Comparison of ENCODE assay signal across 29 mouse cellular contexts in the genomic region with DNA sequence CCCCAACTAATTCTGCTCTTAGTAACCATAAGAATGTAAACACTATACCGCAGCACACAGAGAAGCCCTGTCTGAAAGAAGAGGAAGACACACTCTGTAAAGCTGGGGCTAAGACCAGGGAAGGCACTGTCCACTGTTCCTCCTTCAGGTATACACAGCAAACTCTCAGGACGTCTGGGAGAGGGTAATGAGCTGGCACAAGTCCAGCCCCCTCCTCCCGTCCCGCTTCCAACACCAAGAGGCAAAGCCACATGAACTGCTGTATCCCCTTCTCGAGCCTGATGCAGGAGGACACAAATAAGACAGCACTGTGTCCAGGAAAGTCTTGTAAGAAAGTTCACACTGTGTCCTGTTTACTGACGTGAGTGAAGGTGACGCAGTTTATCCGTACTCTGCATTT. TPM values are rescaled to one million over a fixed set of nuclear protein-coding genes. Genes with fewer than 3 reads are reported as not detected.
DNase-seq lines count a peak whose midpoint lies in the region; ATAC-seq and TF ChIP-seq lines count a peak whose summit lies in the region.
"Had no signal": no experiment of that assay in that cellular context is flagged by ENCODE, and none has a peak within 500 bp of the region (broad histone marks: within the 10 kb centered on the region; RNA-seq: fewer than 3 reads in every experiment).

No protein-coding gene starts in this region.

- intact Hi-C loops in gastrocnemius, adult 2 months (cut with DNase I) = loop anchor here (5.0 kb wide), 1 partner anchor 37 kb away; no protein-coding TSS in a partner anchor

- H3K4me3 ChIP-seq in gastrocnemius, adult 2 months = no peak overlapping the region
- no peak overlapping the region for H3K4me3 ChIP-seq in lung, postnatal 0 days (ENCODE audit: low read depth, low read length)
- no peak overlapping the region for H3K4me3 ChIP-seq in small intestine, adult 2 months (ENCODE audit: low read depth, low read length)
- H3K4me3 ChIP-seq in forebrain, embryonic 10.5 days = no peak overlapping the region
- H3K4me3 ChIP-seq: embryonic facial prominence, embryonic 15.5 days; forebrain, embryonic 15.5 days; heart, embryonic 10.5 days; hindbrain, embryonic 15.5 days; layer of hippocampus, adult 2 months; limb, embryonic 12.5 days; neural tube, embryonic 15.5 days; stomach, embryonic 15.5 days had no signal

- no peaks in the 10 kb centered on the region for H3K36me3 ChIP-seq in lung, postnatal 0 days (ENCODE audit: insufficient read depth, low read length)
- H3K36me3 ChIP-seq in small intestine, adult 2 months (ENCODE audit: control insufficient read depth, insufficient read depth, low read length) = peaks cover 25% of the 10 kb centered on the region
- no peaks in the 10 kb centered on the region for H3K36me3 ChIP-seq in forebrain, embryonic 10.5 days (replicated peaks)
- H3K36me3 ChIP-seq: embryonic facial prominence, embryonic 15.5 days; forebrain, embryonic 15.5 days; heart, embryonic 10.5 days; hindbrain, embryonic 15.5 days; limb, embryonic 12.5 days; neural tube, embryonic 15.5 days; stomach, embryonic 15.5 days had no signal

- TF ChIP-seq EP300 in lung, postnatal 0 days (IDR thresholded peaks at IDR 0.05) = peak; percentile 40; the same call in 1 of the 2 replicates

- H3K27me3 ChIP-seq in lung, postnatal 0 days (replicated peaks; ENCODE audit: insufficient read depth, low read length) = no peaks in the 10 kb centered on the region
- no peaks in the 10 kb centered on the region for H3K27me3 ChIP-seq in small intestine, adult 2 months (ENCODE audit: control insufficient read depth, insufficient read depth, low read length)
- no peaks in the 10 kb centered on the region for H3K27me3 ChIP-seq in forebrain, embryonic 10.5 days (ENCODE audit: poor library complexity, severe bottlenecking)
- H3K27me3 ChIP-seq: embryonic facial prominence, embryonic 15.5 days; forebrain, embryonic 15.5 days; limb, embryonic 12.5 days; stomach, embryonic 15.5 days had no signal

- no peak for DNase-seq in gastrocnemius, adult 2 months
- no peak for DNase-seq in gastrocnemius, postnatal 10 days
- DNase-seq in kidney, postnatal 10 days = peak; percentile 43
- DNase-seq in kidney, postnatal 25 days = no peak
- peak; percentile 23 for DNase-seq in lung, postnatal 0 days (ENCODE audit: low spot score)
- DNase-seq in lung, postnatal 10 days = no peak
- no peak for DNase-seq in forebrain, embryonic 10.5 days (ENCODE audit: extremely low spot score, low spot score)
- DNase-seq: cerebellum, adult 8-10 months; cerebellum, postnatal 36 days; embryo, embryonic 11 days; gastrocnemius, postnatal 25 days; heart, postnatal 36 days; liver, postnatal 0 days; right cerebral cortex, adult 18-20 months; right cerebral cortex, postnatal 4 days; thymus, adult 18-20 months; thymus, postnatal 4 days had no signal

- WGBS in lung, postnatal 0 days = 25% methylated on average over 8 of the region's 8 CpGs
- WGBS in small intestine, adult 2 months = 17% methylated on average over 8 of the region's 8 CpGs
- WGBS in forebrain, embryonic 10.5 days = 78% methylated on average over 8 of the region's 8 CpGs

- H3K27ac ChIP-seq in gastrocnemius, adult 2 months = peak overlapping the region; percentile 57
- H3K27ac ChIP-seq in lung, postnatal 0 days (ENCODE audit: low read length) = no peak overlapping the region
- H3K27ac ChIP-seq in small intestine, adult 2 months (ENCODE audit: insufficient read depth, low read depth, low read length) = peak overlapping the region; percentile 90
- H3K27ac ChIP-seq in forebrain, embryonic 10.5 days = no peak overlapping the region
- H3K27ac ChIP-seq: embryonic facial prominence, embryonic 15.5 days; forebrain, embryonic 15.5 days; heart, embryonic 10.5 days; hindbrain, embryonic 15.5 days; layer of hippocampus, adult 2 months; limb, embryonic 12.5 days; neural tube, embryonic 15.5 days; stomach, embryonic 15.5 days had no signal

- no peak for TF ChIP-seq CTCF in gastrocnemius, adult 2 months (IDR thresholded peaks at IDR 0.05)
- no peak for TF ChIP-seq CTCF in lung, postnatal 0 days (IDR thresholded peaks at IDR 0.05)
- no peak for TF ChIP-seq CTCF in small intestine, adult 2 months (IDR thresholded peaks at IDR 0.05; ENCODE audit: extremely low read depth, insufficient read length, insufficient replicate concordance, low read depth, low read length)

- ATAC-seq in lung, postnatal 0 days = peak; percentile 19; the same call in 1 of the 2 replicates
- ATAC-seq: CD4-positive, CD25-positive, alpha-beta regulatory T cell, adult 4 months; forebrain, embryonic 15.5 days; liver, postnatal 0 days had no signal

- TF ChIP-seq POLR2A in small intestine, adult 2 months (IDR thresholded peaks at IDR 0.05; ENCODE audit: low read depth, low read length) = no peak

- H3K4me1 ChIP-seq in lung, postnatal 0 days (ENCODE audit: insufficient read depth, low read depth, low read length) = no peaks in the 10 kb centered on the region
- peaks cover 45% of the 10 kb centered on the region; the same call in 1 of the 2 replicates for H3K4me1 ChIP-seq in small intestine, adult 2 months (ENCODE audit: control insufficient read depth, insufficient read depth, insufficient read length, low read length)
- H3K4me1 ChIP-seq in forebrain, embryonic 10.5 days = peaks cover 8% of the 10 kb centered on the region; the same call in 1 of the 2 replicates
- H3K4me1 ChIP-seq: forebrain, embryonic 15.5 days; heart, embryonic 10.5 days; neural tube, embryonic 15.5 days had no signal

- peak overlapping the region; percentile 32; the same call in 1 of the 2 replicates for H3K4me2 ChIP-seq in lung, postnatal 0 days (replicated peaks; ENCODE audit: low read depth, low read length)
- H3K4me2 ChIP-seq: embryonic facial prominence, embryonic 15.5 days; forebrain, embryonic 15.5 days; hindbrain, embryonic 15.5 days; limb, embryonic 12.5 days; liver, embryonic 11.5 days; midbrain, embryonic 11.5 days; neural tube, embryonic 15.5 days; stomach, embryonic 15.5 days had no signal

- no peaks in the 10 kb centered on the region for H3K9me3 ChIP-seq in lung, postnatal 0 days (ENCODE audit: low read length)
- no peaks in the 10 kb centered on the region for H3K9me3 ChIP-seq in forebrain, embryonic 10.5 days
- H3K9me3 ChIP-seq: embryonic facial prominence, embryonic 15.5 days; forebrain, embryonic 15.5 days; heart, embryonic 10.5 days; hindbrain, embryonic 15.5 days; limb, embryonic 12.5 days; neural tube, embryonic 15.5 days; stomach, embryonic 15.5 days had no signal

- no peak overlapping the region for H3K9ac ChIP-seq in lung, postnatal 0 days (replicated peaks; ENCODE audit: low read depth)
- H3K9ac ChIP-seq: embryonic facial prominence, embryonic 15.5 days; forebrain, embryonic 15.5 days; hindbrain, embryonic 15.5 days; limb, embryonic 12.5 days; liver, postnatal 0 days; neural tube, embryonic 15.5 days; stomach, embryonic 15.5 days had no signal

RNA-seq across cellular contexts. Expression of a gene that starts 40.1 kb away (rescaled TPM):
- total RNA-seq in gastrocnemius, adult 2 months (2021) = 1 to 10 TPM; 2.8 to 8.4 TPM
- total RNA-seq in gastrocnemius, postnatal 10 days (2021) = 1 to 10 TPM; 7.5 to 9.5 TPM
- polyA plus RNA-seq in lung, postnatal 0 days (2015; fragmentation: Nextera tagmentation; extraction: Ambion mirVana) = 5.4 and 6.0 TPM in 2 replicates
- 21.6 and 53.3 TPM in 2 replicates for polyA plus RNA-seq in small intestine, adult 2 months (2012; rRNA removed)
- 1.9 and 2.5 TPM in 2 replicates for polyA plus RNA-seq in forebrain, embryonic 10.5 days (2016; fragmentation: Nextera tagmentation; extraction: Ambion mirVana)

Comparison
In these comparisons a context has a peak if more than half of its experiments do, and no peak if none do; other contexts are left out.
1. DNase-seq: peak in kidney, postnatal 10 days (single experiment) and lung, postnatal 0 days (single experiment); none in gastrocnemius, adult 2 months (single experiment), gastrocnemius, postnatal 10 days (single experiment), kidney, postnatal 25 days (0 of 2), lung, postnatal 10 days (single experiment) and forebrain, embryonic 10.5 days (single experiment).
2. H3K27ac ChIP-seq: peak in gastrocnemius, adult 2 months (single experiment) and small intestine, adult 2 months (single experiment); none in lung, postnatal 0 days (single experiment) and forebrain, embryonic 10.5 days (single experiment).